Mouse (Mus musculus) liver, adult 2 months (tissue): ENCODE results near the gene Sfxn2.
A peak's percentile ranks its signal among the peaks of the same experiment; 100 is the strongest.

Experiments used
- CTCF ChIP-seq: fragments of 200-500 bp; IDR thresholded peaks from 2 replicates; pipeline ENCODE4 v1.5.1; 2011; ENCODE audit warnings: low read depth, low read length, control low read depth
- POLR2A ChIP-seq: fragments of 200-500 bp; IDR thresholded peaks from 2 replicates; pipeline ENCODE4 v1.6.1; 2011; ENCODE audit warnings: low read length, control low read depth; ENCODE audit not compliant: insufficient read depth; ENCODE audit errors: extremely low read depth

GRCm38 (mm10) chr19:46601491-46601890, 28.3 kb downstream of the Sfxn2 start:
- no peak for TF ChIP-seq CTCF
- peak; percentile 37; the same call in 1 of the 2 replicates for TF ChIP-seq POLR2A
